Mouse (Mus musculus): ENCODE measurements around the gene Ube2u.

The Ube2u gene

DNA sequence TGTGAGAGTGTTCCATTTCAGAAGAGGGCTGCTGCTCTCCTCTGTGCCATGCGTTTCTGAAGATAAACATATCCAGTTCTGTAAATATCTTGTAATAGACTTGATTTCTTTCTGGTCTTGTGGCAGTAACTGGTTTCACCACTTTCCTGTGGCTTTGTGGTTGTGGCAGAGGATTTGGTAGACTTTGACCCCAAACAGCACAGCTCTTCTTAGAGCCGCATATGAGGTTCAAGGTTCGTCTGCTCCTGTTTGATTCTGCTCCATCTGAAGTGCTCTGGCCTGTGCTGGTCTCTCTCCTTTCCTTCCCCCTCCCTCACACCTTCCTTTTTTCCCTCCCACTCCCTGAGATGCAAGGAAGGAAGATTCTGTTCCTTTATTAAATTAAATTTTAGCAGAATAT lies 60.8 kb downstream of the Ube2u start:
- ATAC-seq (ENCODE audit: insufficient number of reproducible peaks, low FRiP score, low TSS enrichment), result no peak

DNA sequence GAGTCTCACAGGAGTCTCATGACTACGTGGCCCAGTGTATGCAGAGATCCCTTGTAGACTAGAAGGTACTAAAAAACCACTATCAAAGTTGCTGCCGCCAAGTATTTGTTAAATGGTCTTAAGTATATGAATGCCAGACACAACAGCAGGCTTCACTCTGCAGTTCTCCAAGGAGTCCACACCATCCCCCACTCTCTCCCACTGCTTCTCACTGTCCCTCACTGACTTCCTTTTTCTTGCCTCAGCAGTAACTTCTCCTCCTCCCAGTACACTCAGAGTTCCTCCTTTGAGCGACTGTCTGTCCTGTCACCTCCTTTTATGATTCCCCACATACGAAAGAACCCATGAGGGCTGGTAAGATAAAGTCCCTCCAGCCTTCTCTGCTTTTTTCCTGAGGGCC lies 69.3 kb downstream of the Ube2u start:
- ATAC-seq (ENCODE audit: insufficient number of reproducible peaks, low FRiP score, low TSS enrichment), result no peak

- no peak for ATAC-seq (ENCODE audit: insufficient number of reproducible peaks, low FRiP score, low TSS enrichment)
Measured at GRCm38 (mm10) chr4:100553296-100553695, 74.6 kb downstream of the Ube2u start.

DNA sequence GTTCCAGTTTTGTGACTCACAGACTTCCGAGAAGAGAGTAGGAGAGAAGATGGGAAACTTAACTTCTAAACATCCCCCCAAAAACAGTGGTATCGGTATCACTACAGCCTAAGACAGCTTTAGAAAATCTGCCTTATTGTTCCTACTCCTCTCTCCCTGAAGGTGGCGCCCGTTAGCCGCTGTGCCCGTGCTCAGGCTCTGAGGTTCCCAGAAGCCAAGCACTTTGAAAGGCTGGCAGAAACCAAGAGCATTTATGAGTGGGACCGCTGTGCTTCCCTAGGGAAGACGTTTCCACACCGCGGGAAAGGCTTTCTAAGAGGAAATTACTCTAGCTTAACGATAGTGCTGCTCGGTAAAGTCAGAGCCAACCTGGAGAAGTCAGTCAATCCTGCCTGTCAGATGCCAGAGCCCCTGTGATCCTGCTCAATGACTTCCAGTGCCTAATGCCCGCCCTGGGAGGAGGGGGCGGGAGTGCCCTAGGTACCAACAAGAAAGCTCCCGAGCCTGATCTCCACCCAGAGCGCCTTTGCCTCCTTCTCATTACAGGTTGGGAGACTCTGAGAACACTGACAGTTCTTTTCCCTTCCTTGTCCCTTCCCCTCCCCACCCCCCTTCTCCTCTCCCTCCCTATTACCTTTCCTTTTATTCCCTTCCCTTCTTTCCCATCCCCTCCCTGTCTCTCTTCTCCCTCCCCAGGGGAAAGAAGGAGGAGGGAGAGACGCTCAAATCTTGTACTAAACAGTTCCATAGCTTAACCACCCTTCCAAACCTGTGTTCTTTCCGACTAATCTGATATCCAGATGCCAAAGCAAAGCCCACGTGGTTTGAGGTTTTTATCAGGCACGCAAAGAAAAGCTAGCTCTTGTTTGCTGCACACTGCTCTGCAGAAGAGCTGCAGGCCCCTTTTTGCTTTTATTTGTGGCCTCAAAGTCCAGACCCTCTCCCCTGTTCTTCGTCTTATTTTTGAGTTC lies 109.9 kb downstream of the Ube2u start:
- peak; percentile 90 for ATAC-seq (ENCODE audit: insufficient number of reproducible peaks, low FRiP score, low TSS enrichment)

DNA sequence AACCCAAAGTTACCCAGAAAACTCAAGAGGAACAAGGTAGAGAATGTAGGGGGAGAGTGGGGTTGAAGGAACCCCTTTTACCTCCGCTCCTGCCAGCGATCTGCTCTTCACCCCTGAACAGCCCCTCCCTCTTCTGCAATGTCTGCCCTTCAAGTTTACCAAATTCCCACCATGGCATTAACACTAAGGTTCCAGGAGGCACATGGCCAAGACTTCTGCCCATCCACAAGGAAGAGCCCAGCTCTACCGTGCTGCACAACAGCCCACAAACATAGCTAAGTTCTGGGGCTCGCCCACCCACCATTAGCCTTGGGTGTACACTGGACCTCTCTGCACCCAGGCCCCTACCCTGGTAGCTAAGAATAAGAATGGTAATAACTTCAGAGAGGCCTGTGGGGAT lies 117.1 kb downstream of the Ube2u start:
- no peak for ATAC-seq (ENCODE audit: insufficient number of reproducible peaks, low FRiP score, low TSS enrichment)

DNA sequence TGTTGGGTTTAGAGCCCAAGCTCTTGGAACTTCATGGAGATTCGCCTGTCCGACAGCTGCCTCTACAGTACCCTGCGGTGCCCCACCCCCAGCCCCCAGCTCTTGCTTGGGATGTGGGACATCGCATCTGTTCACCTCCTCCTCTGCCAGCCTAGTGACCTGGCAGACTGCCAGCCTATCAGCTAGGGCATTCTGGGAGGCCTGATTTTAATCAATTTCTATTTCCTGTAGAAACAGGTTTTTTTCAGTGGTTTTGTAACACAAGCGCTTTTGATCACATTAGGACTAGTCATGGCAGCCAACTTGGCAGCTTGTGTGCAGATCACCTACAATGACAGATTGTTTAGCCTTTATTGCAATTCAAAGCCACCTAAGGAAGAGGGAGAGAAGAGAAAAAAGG lies 118.0 kb downstream of the Ube2u start:
- ATAC-seq (ENCODE audit: insufficient number of reproducible peaks, low FRiP score, low TSS enrichment), result peak; percentile 58; the same call in 1 of the 2 replicates

- no peak for ATAC-seq (ENCODE audit: insufficient number of reproducible peaks, low FRiP score, low TSS enrichment)
Measured at GRCm38 (mm10) chr4:100597049-100597448, 118.4 kb downstream of the Ube2u start.

Measured in cerebellum, adult (tissue).